Mouse (Mus musculus) frontal cortex, adult 2 months (tissue): Measurements from ENCODE around the gene Fam196b. TPM values are rescaled to one million over a fixed set of nuclear protein-coding genes. Genes with fewer than 3 reads are reported as not detected.
A peak's percentile ranks its signal among the peaks of the same experiment; 100 is the strongest.

Experiments used
- DNase-seq, 2 experiments: peaks; one replicate each; pipeline ENCODE4 v3.0.0; 2022; ENCODE audit warnings: low spot score in 1 of 2; ENCODE audit errors: extremely low spot score in 1 of 2
- polyA plus RNA-seq: library from polyadenylated mRNA; depleted of rRNA; stranded (reverse); fragments of >200 nt; gene quantifications from 2 replicates; pipeline ENCODE4 v1.2.3, GENCODE M21; 2012

Gene Fam196b
- polyA plus RNA-seq, 1 experiment = 8.3 TPM

- no peak for DNase-seq
Observed at GRCm38 (mm10) chr11:34323664-34324063, 9.0 kb downstream of the Fam196b start.

DNA sequence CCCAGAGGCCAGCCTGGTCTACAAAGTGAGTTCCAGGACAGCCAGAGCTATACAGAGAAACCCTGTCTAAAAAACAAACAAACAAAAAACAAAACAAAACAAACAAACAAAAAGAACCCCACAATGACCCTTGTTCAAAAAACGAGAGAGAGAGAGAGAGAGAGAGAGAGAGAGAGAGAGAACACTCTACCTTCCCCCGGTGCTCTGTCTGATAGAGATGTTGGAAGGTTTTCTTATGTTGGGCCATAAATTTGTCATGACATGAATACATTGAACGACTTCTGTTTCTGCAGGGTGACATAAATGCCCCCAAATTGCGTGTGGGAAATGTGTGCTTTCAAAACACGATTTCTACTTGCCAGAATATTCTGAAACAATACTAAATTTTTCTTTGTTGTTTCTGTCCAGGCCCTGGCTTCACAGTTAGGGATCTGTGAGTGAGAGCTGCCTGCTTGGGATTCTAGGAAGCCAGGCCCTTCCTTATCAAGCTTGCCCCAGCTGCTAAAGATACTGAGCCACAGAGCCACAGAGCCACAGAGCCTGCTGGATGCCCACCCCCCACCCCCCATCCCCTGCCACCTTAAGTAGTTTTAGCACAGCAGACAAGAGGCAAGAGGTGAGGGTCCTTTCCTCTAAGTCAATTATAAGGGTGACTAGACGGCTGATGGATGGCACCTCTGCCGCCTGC lies 17.9 kb downstream of the Fam196b start:
- no peak for DNase-seq

GRCm38 (mm10) chr11:34337907-34338306 lies 23.3 kb downstream of the Fam196b start:
- DNase-seq = no peak

DNA sequence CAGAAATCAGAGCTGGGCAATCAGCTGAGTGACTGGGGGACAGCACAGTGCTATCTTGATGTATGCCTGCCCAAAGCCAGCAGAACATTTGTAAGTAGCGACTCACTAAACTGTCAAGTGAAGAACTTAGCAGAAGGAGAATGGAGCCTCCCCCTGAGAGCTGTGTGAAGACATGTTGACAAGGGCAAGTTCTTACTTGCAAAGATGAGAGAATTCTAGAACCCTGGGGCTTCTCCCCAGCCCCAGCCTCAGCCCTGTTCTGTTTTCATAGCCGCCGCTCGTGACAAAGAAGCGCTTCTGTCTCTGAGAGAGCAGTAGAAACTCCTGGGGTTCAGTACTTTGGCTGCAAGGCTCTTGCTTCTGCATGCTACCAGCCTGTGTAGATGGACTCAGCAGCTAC lies 25.1 kb downstream of the Fam196b start:
- DNase-seq = no peak

GRCm38 (mm10) chr11:34343742-34344307 lies 29.2 kb downstream of the Fam196b start:
- DNase-seq = no peak

GRCm38 (mm10) chr11:34344310-34344709 lies 29.7 kb downstream of the Fam196b start:
- DNase-seq = no peak

GRCm38 (mm10) chr11:34348287-34348918 lies 33.8 kb downstream of the Fam196b start:
- peak; percentile 17 to 67 for DNase-seq

GRCm38 (mm10) chr11:34349453-34350056 lies 34.9 kb downstream of the Fam196b start:
- no peak for DNase-seq

GRCm38 (mm10) chr11:34355406-34355805 lies 40.8 kb downstream of the Fam196b start:
- DNase-seq = no peak

DNA sequence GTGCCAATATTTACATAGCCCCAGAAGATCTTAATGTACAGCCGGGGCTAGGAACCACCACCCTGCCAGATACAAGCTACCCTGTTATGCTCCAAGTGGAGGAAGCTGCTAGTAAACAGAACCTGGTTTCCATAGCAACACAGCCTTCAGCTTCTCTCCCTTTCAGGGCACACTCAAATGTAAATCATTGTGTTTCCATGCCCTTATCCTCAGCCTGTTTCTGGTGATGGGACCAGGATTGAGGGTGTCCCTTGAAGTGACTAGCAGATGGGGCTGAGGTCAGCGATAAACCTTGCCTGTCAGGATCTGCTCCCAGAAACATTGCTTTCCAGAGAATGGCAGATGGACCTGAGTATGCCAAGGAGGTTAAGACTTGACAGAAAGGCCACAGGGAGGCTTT lies 41.5 kb downstream of the Fam196b start:
- peak in 1 of 2 experiments; percentile 11 for DNase-seq

GRCm38 (mm10) chr11:34372224-34372623 lies 57.6 kb downstream of the Fam196b start:
- DNase-seq = no peak

- no peak for DNase-seq
Observed at GRCm38 (mm10) chr11:34375557-34375956, 60.9 kb downstream of the Fam196b start.

GRCm38 (mm10) chr11:34377649-34378048 lies 63.0 kb downstream of the Fam196b start:
- DNase-seq = no peak

GRCm38 (mm10) chr11:34383501-34383900 lies 68.9 kb downstream of the Fam196b start:
- DNase-seq = no peak

DNA sequence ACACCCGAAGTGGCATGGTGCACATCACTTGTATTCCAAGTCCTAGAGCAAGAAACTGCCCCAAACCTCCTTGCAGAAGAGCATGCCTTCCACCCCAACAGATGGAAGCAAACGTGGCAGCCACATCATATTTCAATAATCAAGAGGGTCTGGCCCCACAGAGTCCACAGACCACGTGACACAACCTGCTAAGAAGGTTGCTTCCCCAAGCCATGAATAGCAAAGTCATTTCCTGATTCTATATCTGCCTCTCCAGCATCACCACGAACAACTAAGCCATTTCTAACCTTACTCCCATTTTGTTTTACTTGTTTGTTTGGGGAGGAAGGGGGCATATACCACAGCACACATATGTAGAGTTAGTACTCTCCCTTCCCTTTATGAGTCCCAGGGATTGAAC lies 69.6 kb downstream of the Fam196b start:
- no peak for DNase-seq

GRCm38 (mm10) chr11:34385001-34385688 lies 70.5 kb downstream of the Fam196b start:
- no peak for DNase-seq

- no peak for DNase-seq
Observed at GRCm38 (mm10) chr11:34389261-34390116, 74.9 kb downstream of the Fam196b start.

DNA sequence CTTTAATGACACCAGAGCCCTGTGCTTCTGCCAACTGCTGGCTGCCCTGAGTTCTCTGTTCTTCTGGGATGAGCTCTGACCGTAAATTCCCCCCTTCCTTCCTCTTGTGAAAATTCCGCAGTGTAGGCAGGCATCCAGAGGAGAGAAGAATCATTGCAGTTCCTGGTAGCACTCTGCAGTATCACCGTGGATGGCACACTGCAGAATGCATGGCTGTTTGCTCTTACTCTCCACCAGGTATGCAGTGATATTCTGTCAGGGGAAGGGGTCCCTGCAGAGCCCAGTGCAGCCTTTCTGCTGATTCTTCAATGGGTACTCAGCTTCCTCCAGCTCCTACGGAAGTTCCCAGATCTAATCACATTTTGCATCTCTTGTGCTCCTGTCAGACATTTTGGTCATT lies 77.5 kb downstream of the Fam196b start:
- DNase-seq = no peak

DNA sequence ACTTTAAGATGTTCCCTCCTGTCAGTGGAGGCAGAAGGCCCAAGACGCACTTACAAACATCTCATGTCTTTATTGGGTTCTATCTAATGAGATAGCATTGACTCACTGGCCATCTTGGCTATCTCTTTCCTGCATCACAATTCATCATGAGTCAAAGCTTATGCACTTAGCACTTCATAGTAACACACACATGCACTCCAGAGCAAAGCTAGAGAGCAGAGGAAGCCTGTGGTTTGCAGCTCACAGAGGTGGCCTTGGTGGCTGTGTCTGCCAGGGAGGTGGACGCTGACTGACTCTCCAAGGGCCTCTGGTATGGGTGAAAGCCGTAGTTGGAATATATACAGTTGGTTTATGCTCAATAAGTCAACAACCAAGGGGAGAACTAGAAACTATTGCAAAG lies 81.2 kb downstream of the Fam196b start:
- DNase-seq = no peak

- DNase-seq = no peak
Observed at GRCm38 (mm10) chr11:34397661-34398060, 83.0 kb downstream of the Fam196b start.
